Mouse (Mus musculus): Measurements from ENCODE around the gene Diexf. TPM values are rescaled to one million over a fixed set of nuclear protein-coding genes. Genes with fewer than 3 reads are reported as not detected.

Diexf gene
- total RNA-seq, 2 experiments from 2014 or later, result 9.6 to 10.9 TPM

Other genes with a start within 250 kb of the Diexf start
- gene Syt14, start 94.5 kb downstream of the Diexf start, total RNA-seq (2021), result under 1 TPM; 0.14 to 0.19 TPM
- 1 to 10 TPM; 1.4 to 2.6 TPM for gene Irf6, start 22.8 kb upstream of the Diexf start, total RNA-seq (2021)
- gene A130010J15Rik, start 37.8 kb upstream of the Diexf start, total RNA-seq (2021), result 1 to 10 TPM; 3.2 to 4.4 TPM
- gene Traf3ip3, start 71.4 kb upstream of the Diexf start, total RNA-seq (2021), result 1 to 10 TPM; 1.2 to 1.9 TPM
- gene Lamb3, start 77.4 kb upstream of the Diexf start, total RNA-seq (2021), result 10 to 100 TPM; 10.2 to 13.0 TPM
- gene Hsd11b1, start 133.8 kb upstream of the Diexf start, total RNA-seq (2021), result 10 to 100 TPM in 1 of 2 experiments, 1 to 10 TPM in 1; 8.6 to 13.2 TPM
- 10 to 100 TPM; 53.6 to 57.8 TPM for gene G0s2, start 142.9 kb upstream of the Diexf start, total RNA-seq (2021)
- gene Camk1g, start 240.0 kb upstream of the Diexf start, total RNA-seq (2021), result 1 to 10 TPM in 1 of 2 experiments, not detected in 1; 1.0 TPM